Mouse (Mus musculus) cerebellum, postnatal 4 days (tissue): ENCODE measurements at regions not wholly inside any gene's neighbourhood (a gene's known extent, or its start where the extent isn't known, plus 50 kb on each side); places are given as distances from the start of the nearest gene placed in this dataset.

ENCODE experiments used
- DNase-seq, 2 experiments: peaks; one replicate each; pipeline ENCODE4 v3.0.0; 2022; ENCODE audit warnings: low spot score in 2 of 2, mixed read lengths in 1 of 2

DNA sequence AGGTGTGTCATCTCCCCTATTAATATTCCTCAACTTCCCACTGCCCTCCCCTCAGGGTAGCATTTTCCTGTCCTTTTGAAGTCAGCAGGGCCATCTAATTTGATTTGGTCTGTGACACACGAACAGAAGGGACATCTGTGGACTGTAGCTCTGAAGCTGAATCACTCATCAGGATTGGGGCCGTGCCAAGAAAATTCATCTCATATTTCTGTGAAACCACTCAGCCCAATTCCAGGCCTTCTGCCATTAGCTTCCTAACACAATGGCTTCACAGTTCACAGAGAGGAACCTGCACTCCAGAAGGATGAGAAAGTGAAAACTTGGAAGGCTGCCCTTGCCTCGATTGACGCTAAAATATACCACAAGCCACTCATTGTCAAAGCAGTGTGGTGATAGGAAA is 86.1 kb downstream of the Abhd5 start:
- DNase-seq, result peak in 1 of 2 experiments; percentile 42

DNA sequence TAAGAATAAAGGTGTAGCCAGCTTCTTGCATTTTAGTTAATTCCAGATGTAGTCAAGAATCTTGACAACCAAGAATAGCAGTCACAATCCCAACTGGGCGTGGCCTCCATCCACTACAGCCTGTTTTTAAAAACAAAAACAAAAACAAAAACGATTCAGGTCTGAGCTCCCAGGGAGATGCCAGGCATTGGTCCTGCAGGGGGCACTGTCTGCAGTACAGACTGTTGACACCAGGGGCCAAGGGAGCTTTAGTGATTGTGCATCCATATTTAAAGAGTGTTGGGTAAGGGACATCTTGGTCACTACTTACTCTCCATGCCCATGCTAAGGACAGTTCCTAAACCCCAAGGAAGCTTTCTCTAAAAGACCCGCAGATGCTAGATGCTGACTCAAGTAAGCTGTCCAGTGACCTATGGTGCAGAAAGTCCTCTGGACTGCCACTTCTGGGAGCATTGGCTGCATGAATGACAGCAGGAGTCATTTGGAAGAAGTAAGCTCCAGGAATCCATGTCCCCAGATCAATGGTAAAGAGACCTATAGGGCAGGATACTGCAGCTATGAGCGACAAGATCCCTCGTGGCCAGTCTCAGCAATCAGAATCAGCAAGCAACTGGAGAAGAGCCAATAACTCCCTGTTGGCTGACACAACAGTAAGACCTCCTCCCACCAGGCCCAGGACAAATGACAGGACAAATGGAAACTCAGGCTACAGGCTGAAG is 95.1 kb downstream of the Abhd5 start:
- DNase-seq, result no peak

DNA sequence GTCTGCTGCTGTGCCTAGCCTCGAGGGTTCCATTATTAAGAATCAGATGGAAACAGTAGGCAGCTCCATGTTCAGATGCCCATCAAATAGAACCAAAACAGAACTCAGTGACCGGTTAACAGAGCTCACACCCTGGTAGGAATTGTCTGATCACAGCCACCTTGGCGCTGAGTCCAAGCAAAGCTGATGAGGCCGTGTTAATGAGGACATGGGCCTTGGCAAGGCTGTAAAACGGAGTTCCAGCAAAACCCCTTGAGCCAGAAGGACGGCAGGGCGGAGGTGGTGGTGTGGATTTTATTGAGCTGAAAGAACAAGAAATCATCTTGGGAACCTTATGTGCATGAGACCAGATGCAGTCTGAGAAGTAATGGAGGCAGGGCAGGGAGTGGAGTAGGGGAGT is 96.2 kb downstream of the Abhd5 start:
- DNase-seq, result no peak

DNA sequence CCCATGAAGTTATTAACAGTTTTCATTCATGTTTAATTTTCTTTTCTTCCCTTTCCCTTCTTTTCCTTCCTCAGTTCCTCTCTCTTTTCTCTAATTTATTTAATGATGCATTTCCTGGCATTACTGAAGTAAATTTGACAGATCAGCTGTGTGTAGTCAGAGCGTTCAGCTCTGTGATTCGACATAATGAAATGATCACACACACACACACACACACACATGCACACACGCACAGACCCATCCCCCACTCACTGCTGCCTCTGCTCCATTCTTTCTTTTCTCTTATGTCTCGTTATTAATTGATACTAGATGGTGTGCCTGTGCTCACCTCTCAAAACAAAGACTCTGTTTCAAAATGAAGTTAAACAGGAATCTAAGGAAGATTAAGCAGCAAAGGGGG is 96.9 kb downstream of the Abhd5 start:
- DNase-seq, result no peak

GRCm38 (mm10) chr9:122450524-122450923 is 99.1 kb downstream of the Abhd5 start:
- no peak for DNase-seq

DNA sequence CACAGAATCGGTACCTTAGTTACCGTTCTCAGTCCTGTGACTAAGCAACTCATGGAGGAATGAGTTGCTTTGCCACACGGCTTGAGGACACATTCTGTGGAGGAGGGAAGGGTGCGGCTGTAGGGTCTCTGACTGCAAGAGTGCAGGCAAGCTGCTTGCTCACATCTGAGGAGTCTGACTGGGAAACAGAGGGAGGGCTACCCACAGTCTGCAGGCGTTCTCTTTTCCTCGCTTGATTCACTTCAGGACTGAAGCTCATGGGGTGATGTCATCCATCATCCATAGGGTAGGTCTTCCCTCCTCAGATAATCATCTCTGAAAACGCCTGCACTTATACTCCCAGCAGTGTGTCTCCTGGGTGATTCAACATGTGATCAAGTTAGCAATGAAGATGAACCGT is 103.9 kb downstream of the Abhd5 start:
- no peak for DNase-seq

GRCm38 (mm10) chr9:122455779-122456178 is 104.4 kb downstream of the Abhd5 start:
- no peak for DNase-seq

DNA sequence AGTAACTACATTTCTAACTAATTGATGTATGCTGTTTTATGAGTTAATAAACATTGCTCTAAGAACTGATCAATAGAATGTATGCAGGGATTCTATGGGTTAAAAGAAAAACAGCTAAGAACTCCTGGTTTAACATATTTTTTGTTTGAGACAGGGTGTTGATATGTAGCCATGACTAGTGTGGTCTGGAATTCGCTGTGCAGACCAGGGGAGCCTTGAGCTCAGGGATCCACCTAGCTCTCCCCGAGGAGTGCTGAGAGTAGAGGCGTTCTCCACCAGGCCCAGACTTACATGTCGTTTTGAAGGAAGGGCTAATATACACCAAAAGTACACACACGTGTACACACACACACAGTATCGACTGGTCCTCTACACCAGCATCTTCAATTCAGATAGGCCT is 108.1 kb downstream of the Abhd5 start:
- DNase-seq, result no peak

GRCm38 (mm10) chr9:122471539-122471938 is 120.1 kb downstream of the Abhd5 start:
- no peak for DNase-seq

- DNase-seq, result peak in 1 of 2 experiments; percentile 28
Measured at GRCm38 (mm10) chr9:122476356-122476755, 124.9 kb downstream of the Abhd5 start.

DNA sequence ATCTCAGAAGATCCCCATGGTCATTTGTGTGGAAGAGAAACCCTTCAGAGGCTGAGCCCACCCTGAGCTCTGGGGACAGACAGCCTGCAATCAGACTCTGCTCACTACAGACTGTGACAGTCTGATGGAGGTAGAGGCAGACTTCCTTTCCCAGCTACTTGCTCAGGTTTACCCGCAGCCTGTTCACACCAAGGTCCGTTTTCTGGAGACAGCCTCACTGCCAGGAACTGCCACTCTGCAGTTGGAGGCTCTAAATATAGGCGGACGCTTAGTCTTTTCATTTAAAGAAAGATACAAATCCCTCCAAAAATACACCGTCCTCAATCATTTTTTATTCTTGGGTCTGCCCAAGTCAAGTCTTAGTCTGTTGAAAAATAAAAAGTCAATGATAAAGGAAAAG is 135.6 kb downstream of the Abhd5 start:
- no peak for DNase-seq

GRCm38 (mm10) chr9:122494691-122495090 is 143.3 kb downstream of the Abhd5 start:
- no peak for DNase-seq

- no peak for DNase-seq
Measured at GRCm38 (mm10) chr9:122496482-122496985, 145.1 kb downstream of the Abhd5 start.

DNA sequence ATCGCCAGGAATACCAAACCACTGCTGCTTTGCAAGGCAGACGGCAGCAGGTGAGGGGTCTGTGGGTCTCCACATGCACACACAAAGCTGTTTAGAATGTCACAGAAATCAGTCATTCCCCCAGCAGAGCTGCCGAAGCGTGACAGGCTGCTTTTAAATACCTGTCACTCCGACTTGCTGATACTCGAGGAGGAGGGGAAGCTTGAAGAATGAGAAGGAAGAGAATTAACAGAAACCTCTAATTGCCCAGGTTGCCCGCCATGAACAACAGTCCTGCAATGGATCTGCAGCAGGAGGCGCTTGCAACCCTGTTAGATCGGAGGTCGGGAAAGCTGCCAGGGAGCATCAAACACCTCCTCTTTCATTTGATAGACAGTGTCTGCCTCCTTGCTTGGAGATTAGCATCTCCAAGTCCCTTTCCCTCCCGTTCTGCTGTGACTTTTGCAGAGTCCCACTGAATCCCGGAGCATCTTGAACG is 150.5 kb downstream of the Abhd5 start:
- peak in 1 of 2 experiments; percentile 24 for DNase-seq

GRCm38 (mm10) chr9:122521569-122521968 is 170.2 kb downstream of the Abhd5 start:
- no peak for DNase-seq

- no peak for DNase-seq
Measured at GRCm38 (mm10) chr9:122525621-122526055, 174.2 kb downstream of the Abhd5 start.

DNA sequence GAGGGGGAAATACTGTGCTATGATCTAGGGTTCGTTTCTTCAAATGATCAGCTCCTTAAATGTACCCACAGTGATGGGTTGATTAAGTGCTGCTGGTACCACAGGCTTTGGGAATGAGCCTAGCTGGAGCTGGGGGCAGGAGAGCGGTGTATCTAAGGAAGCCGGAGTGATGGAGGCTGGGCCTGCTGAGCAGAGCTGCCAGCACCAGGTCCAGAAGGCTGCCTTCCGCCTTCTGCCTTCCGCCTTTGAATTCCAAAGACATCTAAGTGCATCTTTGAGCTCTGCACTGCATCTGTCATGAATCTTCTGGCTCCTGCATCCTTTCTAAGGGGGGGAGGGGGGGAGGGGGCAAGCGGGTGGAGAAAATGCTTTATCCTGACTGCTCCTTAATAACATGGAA is 176.9 kb downstream of the Abhd5 start:
- DNase-seq, result no peak

GRCm38 (mm10) chr9:122529721-122530120 is 178.3 kb downstream of the Abhd5 start:
- DNase-seq, result no peak

DNA sequence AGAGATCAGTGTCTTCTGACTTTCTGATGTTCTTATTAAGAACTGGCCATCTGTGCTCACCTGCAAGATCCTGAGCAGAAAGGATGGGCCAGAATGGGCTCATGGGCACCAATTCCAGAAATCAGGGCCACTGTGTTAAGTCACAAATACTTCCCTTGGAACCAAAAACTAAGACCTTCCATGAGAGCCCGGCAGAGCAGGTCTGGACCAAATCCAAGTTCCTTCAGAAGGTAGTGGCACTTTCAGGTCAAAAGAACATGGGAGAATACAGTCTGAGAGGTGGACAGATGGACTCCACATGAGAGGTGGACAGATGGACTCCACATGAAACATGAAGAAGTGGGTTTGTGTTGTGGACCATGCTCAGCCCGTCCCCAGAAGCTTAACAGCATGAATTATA is 180.4 kb downstream of the Abhd5 start:
- DNase-seq, result no peak

GRCm38 (mm10) chr9:122534121-122534814 is 182.9 kb downstream of the Abhd5 start:
- peak; percentile 56 to 77 for DNase-seq

DNA sequence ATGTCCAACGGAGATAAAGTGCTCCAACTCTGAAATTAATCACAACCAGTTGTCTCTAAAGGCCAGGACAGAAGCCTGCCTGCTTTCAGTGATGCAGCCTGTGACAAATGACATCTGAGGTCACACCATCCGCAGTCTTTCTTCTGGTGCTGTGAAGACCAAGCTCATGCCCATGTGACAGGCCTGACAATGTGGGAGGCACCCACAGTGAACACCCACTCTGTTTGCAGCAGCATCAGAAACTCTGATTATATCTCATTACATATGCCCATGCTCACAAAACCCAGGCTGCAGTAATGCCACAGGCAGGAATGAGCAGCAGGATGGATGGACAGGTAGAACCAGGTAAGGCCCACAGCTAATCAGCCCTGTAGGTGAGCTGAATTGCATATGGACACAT is 183.6 kb downstream of the Abhd5 start:
- no peak for DNase-seq

- DNase-seq, result no peak
Measured at GRCm38 (mm10) chr9:122540091-122540490, 188.7 kb downstream of the Abhd5 start.

GRCm38 (mm10) chr9:122556051-122556450 is 191.1 kb upstream of the Topaz1 start:
- no peak for DNase-seq
